Mouse (Mus musculus) common myeloid progenitor, adult 5-6 weeks (primary cell): ENCODE results near the gene Cib1. TPM values are rescaled to one million over a fixed set of nuclear protein-coding genes. Genes with fewer than 3 reads are reported as not detected.

Experiments
- ATAC-seq: replicated peaks from 2 replicates; pipeline ENCODE4 v1.8.0; 2016; ENCODE audit warnings: low read depth, mild to moderate bottlenecking, moderate TSS enrichment, inconsistent platforms; ENCODE audit not compliant: poor library complexity, severe bottlenecking
- total RNA-seq: library from RNA; stranded (forward); fragments of 200-1000, 187-1606 nt; gene quantifications from 2 replicates; pipeline ENCODE4 v1.2.3, GENCODE M21; 2017

The Cib1 gene
- total RNA-seq, 1 experiment from 2014 or later = 35.9 TPM

GRCm38 (mm10) chr7:80187501-80187900 lies 45.1 kb downstream of the Cib1 start:
- ATAC-seq = no peak

- peak; percentile 57 for ATAC-seq
These were observed 45.9 kb downstream of the Cib1 start, which contains the start of gene Sema4b for GRCm38 (mm10) chr7:80186531-80187296. Sema4b (plus strand) TSS chr7:80186841.

DNA sequence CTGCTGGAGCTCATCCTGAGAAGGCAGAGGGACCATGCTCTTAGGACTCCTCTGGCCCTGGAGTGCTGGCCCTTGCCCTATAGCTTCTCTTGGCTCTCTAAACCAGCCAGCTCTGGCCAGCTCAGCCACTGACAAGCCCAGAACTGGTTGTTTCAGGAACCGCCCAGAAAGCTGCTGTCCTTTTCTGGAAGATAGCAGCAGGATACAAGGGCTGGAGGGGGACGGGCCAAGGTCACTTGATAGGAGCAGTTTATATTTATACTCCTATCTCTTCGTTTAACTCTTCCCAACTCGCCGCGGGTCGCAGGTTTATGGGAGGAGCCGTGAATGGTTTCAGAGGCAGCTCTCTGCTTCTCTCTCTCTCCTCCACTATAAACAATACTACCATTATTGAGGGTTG lies 46.6 kb downstream of the Cib1 start:
- no peak for ATAC-seq

DNA sequence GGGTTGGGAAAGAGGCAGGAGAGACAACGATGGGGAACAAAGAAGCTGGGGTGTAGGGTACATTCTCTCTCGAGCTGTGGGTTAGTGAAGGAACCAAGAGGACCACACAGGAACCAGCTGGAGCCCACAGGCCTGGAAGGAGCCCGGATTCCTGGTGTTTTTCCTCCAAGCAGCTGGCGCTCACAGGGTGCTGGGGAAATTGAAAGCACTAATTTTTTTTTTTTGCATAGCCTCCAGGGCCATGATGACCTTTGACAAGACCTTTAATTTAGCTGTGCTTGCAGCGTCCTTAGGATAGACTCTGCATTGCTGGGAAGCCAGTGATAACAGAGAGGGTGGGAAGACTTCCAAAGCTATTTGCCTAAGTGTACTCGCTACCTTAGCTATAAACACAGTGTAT lies 47.6 kb downstream of the Cib1 start:
- no peak for ATAC-seq

DNA sequence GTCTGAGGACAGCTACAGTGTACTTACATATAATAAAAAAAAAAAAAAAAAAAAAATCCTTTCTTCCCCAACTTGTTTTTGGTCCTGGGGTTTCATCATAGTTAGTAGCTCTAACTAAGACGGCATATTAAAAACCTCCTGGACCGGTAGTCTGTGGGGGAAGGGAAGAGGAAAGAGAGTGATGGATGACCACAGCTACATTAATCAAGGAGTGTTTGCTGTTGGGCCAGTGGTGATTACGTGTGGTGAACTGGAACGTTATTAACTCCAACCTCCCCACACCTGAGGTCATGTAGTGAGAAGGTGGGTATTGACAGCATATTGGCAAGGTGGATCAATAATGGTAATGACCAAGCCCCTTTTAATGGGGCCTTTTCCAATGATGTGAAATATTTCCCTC lies 48.1 kb downstream of the Cib1 start:
- ATAC-seq = no peak

DNA sequence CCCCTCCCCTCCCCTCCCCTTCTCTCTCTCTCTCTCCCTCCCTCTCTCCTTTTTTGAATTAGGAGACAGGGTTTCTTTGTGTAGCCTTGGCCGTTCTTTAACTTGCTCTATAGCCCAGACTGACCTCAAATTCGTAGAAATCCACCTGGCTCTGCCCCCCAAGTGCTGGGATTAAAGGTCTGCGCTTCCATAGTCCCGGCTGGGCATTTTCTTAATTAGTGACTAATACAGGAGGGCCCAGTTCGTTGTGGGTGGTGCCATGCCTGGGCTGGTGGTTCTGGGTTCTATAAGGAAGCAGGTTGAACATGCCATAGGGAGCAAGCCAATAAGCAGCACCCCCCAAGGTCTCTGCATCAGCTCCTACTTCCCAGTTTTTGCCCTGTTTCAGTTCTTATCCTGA lies 48.6 kb downstream of the Cib1 start:
- ATAC-seq = no peak

DNA sequence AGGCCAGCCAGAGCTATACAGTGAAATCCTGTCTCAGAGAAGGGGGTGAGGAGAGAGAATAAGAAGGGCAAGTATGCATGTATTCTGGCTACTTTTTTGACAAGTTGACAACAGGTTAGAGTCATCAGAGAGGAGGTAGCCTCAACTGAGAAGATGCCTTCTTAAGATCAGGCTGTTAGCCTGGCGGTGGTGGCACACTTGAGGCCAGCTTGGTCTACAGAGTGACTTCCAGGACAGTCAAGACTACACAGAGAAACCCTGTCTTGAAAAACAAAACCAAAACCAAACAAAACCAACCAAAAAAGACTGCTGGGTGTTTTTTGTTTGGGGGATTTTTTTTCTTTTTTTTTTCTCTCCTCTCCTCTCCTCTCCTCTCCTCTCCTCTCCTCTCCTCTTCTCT lies 49.1 kb downstream of the Cib1 start:
- no peak for ATAC-seq

DNA sequence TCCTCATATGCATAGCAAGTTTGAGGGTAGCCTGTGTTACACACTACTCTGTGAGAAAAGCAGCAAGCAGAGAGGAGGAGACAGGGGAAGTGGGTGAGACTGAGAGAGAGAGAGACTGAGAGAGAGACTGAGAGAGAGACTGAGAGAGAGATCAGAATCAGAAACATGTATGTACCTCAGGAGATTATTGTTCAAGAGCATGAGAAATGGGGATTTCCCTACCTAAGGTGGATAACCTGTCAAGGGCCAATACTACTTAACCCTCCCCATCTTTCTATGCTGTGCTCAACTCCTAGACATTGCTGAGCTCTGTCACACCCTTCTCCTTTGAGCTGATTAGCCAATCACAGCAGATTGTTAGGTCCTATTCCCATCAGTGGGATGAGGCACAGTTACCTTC lies 50.5 kb downstream of the Cib1 start:
- no peak for ATAC-seq

DNA sequence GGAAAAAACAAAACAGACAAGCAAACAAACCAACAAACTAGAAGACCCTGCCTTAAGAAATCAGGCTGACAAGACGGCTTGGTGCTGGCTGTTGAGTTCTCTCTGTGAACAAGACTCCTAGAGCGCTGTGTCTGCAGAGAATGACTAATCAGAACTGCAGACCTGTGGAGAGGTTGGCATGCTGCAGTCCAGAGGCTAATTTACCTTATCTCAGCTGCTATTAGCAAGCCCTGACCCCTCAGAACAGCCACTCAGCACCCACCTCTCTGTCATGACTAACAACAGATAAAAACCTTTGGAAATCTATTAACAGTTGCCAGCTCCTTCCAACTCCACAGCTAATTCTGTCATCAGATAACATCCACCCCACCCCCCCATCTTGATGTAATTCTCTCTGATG lies 51.5 kb downstream of the Cib1 start:
- ATAC-seq = no peak

DNA sequence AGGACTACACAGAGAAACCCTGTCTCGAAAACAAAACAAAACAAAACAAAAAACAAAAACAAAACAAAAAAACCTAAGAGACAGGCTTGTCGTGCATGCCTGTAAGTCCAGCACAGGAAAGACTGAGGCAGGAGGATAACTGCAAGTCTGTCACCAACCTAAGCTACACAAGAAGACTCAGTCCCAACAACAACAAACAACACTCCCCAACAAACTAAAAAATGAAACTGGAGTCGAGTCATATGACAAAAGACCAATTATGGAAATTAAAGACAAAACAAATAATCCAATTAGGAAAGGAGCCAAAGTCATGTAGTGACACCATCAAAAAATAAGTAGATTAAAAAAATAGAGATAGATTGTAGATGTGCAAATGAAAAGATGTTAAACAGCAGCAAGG lies 52.4 kb downstream of the Cib1 start:
- ATAC-seq = no peak

DNA sequence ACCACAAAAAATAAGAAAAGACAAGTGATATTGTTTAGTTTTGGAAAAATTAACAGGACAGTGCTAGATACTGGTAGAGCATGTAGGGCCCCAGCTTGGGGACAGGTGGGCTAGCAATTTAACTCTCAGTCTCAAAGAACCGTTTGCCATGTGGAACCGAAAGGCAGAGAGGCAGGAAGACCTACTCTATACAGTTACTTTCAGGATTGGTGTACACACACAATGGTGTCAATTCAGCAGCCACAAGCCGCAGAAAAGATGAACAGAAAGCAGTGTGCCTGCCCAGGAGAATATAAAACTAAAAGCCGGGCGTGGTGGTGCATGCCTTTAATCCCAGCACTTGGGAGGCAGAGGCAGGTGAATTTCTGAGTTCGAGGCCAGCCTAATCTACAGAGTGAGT lies 52.8 kb downstream of the Cib1 start:
- ATAC-seq = peak; percentile 30; the same call in 1 of the 2 replicates

GRCm38 (mm10) chr7:80179327-80179726 lies 53.3 kb downstream of the Cib1 start:
- no peak for ATAC-seq

DNA sequence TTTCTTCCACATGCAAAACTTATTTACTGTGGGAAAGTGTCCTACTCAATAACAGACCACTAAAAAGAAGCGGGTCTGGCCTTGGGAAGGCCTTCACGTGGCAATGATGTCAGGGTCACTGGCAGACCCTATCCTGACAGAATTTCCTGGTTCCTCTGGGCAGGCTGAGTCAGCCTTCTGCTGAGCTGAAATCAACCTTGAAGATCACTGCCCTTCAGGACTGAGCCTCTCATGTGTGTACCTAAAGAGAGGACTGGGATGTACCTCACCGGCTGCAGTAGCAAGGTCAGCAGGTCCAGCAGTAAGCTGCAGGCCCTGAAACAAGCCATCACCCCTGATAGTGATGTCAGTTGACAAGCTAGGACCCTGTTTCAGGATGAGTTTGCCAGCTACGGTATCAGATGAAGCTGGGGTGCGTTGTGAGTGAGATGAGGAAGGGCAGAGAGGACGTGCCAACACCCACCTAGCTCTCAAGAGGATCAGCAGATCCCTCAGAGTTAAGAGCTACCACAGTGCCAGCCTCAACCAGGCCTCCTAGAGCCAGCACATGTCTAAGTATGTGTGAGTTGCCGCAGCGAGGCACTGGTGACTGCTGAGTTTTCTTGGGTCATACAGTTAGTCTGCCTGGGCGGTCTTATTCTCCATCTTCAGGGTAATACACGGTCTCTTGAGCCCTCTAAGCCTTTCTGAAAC lies 54.4 kb downstream of the Cib1 start:
- ATAC-seq = no peak

- no peak for ATAC-seq
These were observed 55.2 kb downstream of the Cib1 start for GRCm38 (mm10) chr7:80177438-80177837.

Other genes starting within 250 kb of the Cib1 start
- gene Zfp710, start 208.0 kb downstream of the Cib1 start, total RNA-seq = 17.8 and 20.4 TPM in 2 replicates
- gene Idh2, start 117.4 kb downstream of the Cib1 start, total RNA-seq = 233 and 240 TPM in 2 replicates
- 4.8 and 6.3 TPM in 2 replicates for gene Sema4b, start 46.0 kb downstream of the Cib1 start, total RNA-seq
- 0.97 and 2.2 TPM in 2 replicates for gene Gdpgp1, start 52 bp upstream of the Cib1 start, total RNA-seq
- 0.29 TPM in 1 of 2 replicates, not detected in the other for gene Ttll13, start 13.6 kb upstream of the Cib1 start, total RNA-seq
- gene Ngrn, start 28.4 kb upstream of the Cib1 start, total RNA-seq = 23.2 and 31.0 TPM in 2 replicates
- 31.7 and 31.8 TPM in 2 replicates for gene Vps33b, start 36.8 kb upstream of the Cib1 start, total RNA-seq
- 145 and 156 TPM in 2 replicates for gene Prc1, start 61.6 kb upstream of the Cib1 start, total RNA-seq
- gene Rccd1, start 91.6 kb upstream of the Cib1 start, total RNA-seq = 12.6 and 19.0 TPM in 2 replicates
- gene Unc45a, start 108.2 kb upstream of the Cib1 start, total RNA-seq = 15.3 and 15.8 TPM in 2 replicates
- gene Hddc3, start 110.3 kb upstream of the Cib1 start, total RNA-seq = 10.5 and 18.4 TPM in 2 replicates
- 36.1 and 38.4 TPM in 2 replicates for gene Man2a2, start 138.6 kb upstream of the Cib1 start, total RNA-seq
- gene Fes, start 155.1 kb upstream of the Cib1 start, total RNA-seq = 70.4 and 105 TPM in 2 replicates
- 12.2 and 14.4 TPM in 2 replicates for gene Furin, start 172.6 kb upstream of the Cib1 start, total RNA-seq